Mouse (Mus musculus): ENCODE data around the gene 1700029I15Rik.

The 1700029I15Rik gene

DNA sequence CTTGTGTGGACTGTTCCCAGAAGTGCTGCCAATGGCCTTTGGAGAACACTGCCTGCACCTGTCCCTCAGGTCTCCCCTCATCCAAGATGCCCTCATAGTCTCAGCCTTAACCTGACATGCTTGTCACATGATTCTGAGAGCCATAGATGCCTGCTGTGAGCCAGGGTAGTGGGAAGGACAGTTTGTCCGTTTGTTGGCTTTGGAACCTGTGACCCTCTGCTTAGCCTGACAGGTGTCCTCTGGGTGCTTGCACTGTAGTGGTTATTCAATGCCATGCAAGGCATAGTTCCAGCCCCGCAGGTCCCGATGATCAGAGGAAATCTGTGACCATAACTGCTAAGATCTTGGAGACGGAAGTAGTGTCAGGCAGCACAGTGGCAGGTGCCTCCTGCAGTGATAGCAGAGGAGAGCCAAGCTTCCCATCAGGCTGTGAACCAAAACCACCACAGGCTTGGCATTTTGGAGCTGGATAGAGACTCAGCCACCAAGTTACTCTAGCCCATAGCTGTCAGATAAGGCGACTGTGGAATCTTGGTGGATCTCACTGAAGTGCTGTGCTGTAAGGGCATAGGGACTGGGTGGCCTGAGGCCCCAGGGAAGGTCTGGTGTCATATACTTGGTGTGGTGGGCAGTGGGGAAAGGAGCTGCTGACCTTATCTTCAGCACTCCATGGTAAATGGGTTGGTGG, at the start of gene 1700029I15Rik:
1700029I15Rik (plus strand) TSS at position 638 of the 688 bp plus-strand sequence.
- no peak for DNase-seq (ENCODE audit: low spot score in 2 of 2)

DNA sequence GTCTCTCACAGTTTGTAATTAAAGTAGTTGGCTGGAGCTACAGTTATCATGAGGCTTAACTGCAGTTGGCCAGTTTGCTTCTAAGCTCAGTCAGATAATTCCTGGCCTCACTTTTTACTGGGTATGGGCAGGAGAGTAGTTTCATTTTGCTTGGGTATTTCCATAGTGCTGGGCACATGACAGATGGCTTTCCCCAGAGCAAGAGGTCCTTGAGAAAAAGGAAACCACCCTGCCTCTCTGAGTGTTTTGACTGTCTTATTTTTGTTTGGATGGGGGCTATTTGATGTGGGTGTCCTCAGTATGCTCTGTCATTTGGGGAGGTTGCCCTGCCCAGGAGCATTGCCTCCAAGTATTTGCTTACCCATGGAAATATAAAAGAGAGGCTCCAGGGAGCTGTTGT, 39.9 kb upstream of the 1700029I15Rik start:
- no peak for DNase-seq (ENCODE audit: low spot score in 2 of 2)

DNA sequence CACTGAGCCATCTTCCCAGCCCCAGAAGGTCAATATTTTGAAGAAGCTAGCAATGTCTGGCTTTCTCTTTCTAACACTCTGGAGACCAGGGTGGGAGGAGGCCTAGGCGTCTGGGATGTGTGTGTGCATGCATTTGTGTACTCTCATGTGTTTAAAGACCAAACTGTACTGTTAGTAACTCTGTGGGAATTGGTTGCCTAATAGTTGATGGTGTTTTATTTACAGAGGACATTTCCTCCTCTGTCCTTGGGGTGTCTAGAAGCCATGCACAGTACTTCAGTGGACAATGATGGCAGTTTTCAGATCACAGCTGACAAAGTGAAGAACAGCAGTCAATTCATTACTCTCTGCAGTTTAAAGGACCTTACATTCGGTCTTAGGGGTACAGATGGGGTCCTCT, 35.1 kb upstream of the 1700029I15Rik start:
- DNase-seq (ENCODE audit: low spot score in 2 of 2), result no peak

DNA sequence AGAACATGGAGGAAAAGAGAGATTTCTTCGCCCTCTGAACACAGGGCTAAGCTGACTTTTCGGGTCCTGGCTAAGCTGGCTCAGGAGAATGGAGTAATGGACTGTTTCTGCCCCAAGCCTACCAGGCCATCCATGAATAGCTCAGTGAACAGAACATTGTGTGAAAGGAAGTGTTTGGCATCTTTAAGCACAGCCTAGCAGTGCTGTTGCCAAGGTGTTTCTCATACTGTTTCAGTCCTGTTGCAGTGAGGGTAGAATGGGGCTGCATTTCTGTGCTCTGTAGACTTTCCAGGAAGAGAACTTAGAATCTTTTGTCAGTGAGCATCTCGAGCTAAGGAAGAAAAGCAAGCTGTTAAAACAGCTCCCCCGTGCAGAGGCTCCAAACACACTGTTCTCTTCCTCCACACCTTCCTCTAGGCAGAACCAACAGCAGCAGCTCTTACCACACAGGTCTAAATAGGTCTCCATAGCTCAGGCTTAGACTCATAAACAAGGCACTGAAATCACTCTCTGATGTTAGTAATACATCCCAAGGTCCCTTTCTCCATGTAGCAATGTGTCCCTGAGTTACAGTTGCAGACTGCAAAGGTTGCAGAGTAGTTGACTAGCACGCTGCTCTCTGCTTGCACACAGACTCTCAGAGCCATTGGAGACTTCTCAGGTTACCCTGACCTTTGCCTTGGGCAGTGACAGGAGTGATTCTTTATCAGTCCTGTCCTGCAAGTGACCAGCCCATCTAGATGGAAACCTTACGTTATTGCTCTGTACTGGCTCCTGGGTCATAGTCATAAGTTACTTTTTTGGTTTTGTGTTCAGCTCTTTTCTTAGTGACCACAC, 32.5 kb upstream of the 1700029I15Rik start:
- DNase-seq (ENCODE audit: low spot score in 2 of 2), result no peak

DNA sequence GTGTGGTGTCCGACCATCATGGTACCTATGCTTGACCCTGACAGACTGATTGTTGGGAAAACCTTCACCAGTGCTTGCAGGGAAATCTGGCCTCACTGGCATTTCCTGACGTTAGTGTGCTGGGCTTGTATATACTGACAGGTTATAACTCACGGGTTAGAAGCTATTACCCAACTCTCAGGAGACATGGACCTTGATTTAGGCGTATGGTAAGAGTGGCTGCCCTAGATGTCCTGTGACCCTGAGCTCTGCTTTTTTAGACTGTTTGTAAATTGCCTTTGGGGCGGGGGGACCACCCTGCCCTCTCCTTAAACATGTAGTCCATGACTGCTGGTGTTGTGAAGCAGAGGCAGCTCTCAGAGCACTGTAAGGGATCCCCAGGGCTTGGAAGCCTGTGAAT, 31.7 kb upstream of the 1700029I15Rik start:
- DNase-seq (ENCODE audit: low spot score in 2 of 2), result no peak

DNA sequence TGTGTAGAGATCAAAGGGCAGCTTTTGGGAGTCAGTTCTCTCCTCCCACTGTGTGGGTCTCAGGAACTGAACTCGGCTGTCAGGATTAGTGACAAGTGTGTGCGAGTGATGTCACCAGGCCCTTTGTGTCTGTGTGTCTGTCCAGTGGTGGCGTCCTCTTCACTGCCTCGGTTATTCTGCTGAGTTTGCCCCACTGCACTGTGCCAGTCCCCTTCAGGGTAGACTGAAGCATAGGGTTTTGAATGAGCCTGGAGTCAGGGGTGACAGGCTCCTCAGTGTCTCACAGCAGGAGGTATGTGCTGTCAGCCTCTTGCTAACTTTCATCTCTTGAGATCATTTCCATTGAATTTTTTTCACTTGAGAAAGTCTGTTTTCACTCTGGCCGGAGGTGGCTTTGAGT, 28.9 kb upstream of the 1700029I15Rik start:
- DNase-seq (ENCODE audit: low spot score in 2 of 2), result no peak

DNA sequence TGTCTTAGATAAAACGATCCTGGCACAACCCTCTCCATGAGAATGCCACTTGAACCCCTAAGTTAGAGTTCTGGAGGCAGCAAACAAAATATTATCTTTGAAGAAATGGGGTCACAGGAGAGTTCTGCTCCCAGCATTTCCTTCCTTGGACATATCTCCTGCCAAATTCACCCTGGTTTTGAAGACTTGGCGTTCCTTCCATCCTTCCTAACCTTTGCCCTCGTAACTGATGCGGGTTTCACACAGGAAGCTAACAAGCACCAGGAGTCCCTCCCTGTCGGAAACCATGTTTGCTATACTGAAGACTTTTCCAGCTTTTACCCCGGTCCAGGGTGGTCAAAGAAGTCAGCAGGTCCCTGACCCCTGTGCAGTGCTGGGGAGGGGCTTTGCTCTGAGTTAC, 28.1 kb upstream of the 1700029I15Rik start:
- DNase-seq (ENCODE audit: low spot score in 2 of 2), result no peak

DNA sequence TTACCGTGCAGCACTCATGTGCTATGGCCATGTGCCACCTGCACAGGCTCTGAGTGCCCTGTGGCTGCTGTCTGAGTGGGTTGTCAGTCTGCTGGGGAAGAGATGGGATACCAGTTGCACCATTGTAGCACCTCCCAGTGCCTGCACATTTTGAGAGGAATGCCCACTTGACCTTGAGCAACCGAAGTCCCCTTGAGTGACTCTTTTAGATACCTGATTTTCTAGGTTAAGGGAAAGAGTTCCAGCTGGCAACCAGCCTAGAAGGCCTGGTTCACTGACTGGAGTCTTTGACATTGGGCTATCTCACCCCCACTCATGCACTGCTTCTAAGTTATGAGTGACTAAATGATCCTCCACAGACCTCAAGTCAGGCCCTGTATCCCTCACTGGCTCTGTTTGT, 23.0 kb upstream of the 1700029I15Rik start:
- no peak for DNase-seq (ENCODE audit: low spot score in 2 of 2)

DNA sequence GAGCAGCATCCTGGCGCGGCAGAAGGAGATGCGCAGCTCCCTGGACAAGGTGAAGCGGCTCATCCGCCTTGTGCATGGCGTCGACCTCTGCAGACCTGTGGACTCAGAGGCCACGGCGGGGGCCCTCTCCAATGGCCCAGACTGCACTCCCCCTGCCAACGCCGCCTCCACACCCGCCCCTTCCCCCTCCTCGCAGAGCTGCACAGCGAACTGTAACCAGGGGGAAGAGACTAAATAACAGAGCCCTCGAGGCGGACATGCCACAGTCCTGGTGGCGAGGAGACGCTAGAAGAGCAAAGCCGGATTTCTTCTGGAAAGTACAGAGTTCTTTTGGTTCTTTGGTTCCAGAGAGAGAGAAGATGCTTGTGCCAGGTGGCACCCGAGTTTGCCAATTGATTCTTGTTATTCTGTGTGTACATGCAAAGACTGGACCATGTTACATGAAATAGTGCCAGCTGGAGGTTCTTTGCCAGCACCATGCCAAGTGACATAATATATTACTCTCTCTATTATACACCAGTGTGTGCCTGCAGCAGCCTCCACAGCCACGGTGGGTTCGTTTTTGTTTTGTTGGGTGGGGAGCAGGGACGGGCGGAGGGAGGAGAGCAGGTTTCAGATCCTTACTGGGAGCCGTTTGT, 22.0 kb upstream of the 1700029I15Rik start:
- no peak for DNase-seq (ENCODE audit: low spot score in 2 of 2)

DNA sequence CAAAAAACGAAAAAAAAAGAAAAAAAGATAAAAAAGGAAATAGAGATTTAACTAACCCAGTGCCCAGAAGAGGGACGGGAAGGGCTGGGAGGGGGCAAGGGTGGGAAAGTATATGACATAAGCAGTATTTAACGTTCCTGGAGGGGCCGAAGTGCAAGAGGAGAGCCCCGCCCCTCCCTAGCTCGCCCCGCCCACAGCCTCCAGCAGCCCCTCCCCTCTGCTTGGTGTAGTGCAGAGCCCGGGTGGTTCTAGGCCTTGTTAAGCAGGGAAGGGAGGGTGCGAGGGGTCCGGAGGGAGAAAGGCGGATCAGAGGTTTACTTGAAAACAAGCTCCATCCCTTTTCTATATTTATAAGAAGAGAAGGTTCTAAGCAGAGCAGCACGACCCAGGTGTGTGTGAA, 21.4 kb upstream of the 1700029I15Rik start:
- DNase-seq (ENCODE audit: low spot score in 2 of 2), result no peak

DNA sequence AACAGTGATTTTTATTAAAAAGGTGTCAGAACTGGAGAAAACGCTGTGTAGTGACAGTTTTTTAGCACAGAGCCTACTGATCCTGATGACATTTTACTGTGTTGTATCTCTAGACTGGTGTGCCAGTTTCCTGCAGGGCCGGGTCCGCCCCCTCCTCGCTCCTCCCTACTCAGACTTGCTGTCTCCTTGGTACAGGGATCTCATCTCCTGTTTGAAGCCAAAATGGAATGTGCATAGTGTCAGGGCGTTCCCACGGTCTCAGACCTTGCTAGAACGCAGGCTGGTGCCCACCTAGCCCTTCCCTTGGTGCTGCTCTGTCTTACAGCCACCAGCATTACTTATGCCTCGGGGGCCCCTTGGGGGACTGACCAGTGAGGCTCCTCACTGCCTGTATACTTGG, 20.5 kb upstream of the 1700029I15Rik start:
- peak in 1 of 2 experiments; percentile 13 for DNase-seq (ENCODE audit: low spot score in 2 of 2)

DNA sequence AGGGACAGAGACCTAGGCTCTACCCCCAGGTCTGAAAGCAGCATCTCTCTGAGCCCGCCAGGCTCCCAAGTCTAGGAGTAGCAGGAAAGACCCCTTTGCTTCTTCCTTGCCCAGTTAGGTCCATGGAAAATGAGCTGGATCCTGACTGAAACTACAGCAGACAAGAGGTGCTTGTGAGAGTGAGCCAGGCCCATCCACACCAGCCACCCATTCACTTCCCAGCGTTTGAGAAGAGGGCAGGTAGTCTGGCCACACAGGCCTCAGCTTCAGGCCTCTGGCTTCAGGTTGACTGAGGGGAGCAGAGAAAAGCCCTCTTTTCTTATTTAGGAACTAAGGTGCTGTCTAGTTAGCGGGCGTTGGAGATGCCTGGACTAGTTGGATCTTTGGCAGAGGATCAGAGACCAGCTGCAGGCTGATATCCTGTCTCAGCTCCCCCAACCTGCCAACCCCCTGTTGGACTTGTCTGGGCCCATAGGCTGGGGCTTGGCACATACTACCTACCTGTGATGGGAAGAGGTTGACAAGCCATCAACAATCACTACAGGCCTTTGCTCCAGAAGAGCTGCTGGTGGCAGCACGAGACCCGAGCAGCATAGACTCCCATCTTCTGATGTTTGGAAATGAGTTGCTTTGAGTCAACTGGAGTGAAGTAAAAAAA, 19.6 kb upstream of the 1700029I15Rik start:
- no peak for DNase-seq (ENCODE audit: low spot score in 2 of 2)

DNA sequence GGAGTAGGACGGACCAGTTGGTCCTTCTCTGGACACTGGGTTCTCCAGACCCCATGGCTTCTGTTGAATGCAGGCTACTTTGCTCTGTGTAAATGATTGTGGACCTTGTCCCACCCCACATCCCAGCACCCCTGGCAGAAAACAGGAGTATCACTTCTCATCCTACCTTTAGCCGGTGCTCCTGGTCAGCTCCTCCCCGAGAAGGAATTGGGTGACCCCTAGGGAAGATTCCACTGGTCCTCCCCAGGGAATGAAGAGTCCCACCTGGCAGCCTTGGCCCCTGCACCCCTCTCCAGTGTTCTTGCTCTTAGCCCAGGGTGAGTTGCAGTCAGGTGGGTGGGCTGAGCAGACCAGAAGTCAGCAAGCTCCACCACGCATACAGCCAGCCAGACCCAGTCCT, 18.3 kb upstream of the 1700029I15Rik start:
- DNase-seq (ENCODE audit: low spot score in 2 of 2), result no peak

DNA sequence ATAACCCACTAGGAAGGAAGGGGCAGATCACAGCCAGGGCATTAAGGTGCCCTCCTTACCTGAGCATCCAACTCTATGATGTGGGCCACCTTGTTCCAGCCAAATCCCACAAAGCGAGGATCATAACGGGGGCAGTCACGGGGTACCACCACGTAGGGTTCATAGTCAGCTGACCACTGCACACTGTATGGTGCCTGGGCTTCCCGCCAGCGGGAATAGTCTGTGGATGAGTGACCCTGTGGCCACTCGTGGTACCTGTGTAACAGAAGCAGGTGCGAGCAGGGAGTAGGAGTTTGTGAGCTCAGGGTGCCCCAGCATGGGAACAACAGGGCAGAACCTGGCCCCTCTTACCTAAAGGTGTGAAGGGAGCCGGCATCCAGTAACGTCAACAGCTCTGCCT, 16.8 kb upstream of the 1700029I15Rik start:
- no peak for DNase-seq (ENCODE audit: low spot score in 2 of 2)

DNA sequence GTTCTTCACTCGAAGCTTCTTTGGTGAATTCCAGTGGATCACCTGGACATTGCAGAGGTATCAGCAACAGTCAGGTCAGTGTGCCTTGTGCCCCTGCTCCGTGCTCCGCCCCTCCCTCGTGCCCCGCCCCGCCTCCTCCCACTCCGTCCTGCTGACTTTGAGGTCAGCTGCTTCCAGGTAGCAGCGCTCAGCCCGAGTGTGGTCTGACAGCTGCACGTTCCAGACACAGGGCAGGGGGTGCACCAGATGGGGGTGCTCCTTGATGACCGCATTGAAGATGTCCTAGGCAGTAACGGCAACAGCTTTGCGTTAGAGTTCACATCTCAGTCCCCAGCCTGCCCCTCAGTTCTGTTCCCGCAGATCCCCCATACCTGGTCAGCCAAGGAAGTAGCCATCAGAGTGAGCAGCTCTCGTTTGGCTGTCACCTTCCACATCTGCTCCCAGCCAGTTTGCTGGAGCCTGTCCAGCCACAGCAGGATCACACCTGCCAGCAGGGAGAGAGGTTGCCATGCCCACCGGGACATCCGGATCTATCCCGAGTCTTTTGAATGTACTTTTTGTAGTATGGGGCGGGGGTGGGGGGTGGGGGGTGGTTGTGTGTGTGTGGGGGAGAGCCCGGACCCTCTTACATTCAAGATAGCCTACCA, 14.8 kb upstream of the 1700029I15Rik start:
- DNase-seq (ENCODE audit: low spot score in 2 of 2), result no peak

DNA sequence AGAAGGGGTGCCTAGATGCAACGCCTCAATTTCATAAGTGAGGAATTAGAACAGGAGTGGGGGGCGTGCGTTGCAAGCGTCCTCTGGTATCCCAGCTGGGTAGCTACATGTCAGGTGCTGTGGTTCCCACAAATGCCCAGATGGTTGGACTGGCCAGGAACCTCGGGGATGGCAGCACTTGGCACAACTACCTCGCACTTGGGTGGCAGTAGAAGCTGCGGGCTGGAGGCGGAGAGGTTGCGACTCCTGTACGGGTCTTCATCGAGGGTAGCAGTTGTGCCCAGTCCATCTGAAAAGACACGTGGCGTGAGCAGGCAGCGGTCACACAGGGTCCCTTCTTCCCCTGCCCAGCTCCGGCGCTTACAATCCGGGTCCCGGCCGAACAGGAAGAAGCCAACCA, 12.0 kb upstream of the 1700029I15Rik start:
- DNase-seq (ENCODE audit: low spot score in 2 of 2), result no peak

DNA sequence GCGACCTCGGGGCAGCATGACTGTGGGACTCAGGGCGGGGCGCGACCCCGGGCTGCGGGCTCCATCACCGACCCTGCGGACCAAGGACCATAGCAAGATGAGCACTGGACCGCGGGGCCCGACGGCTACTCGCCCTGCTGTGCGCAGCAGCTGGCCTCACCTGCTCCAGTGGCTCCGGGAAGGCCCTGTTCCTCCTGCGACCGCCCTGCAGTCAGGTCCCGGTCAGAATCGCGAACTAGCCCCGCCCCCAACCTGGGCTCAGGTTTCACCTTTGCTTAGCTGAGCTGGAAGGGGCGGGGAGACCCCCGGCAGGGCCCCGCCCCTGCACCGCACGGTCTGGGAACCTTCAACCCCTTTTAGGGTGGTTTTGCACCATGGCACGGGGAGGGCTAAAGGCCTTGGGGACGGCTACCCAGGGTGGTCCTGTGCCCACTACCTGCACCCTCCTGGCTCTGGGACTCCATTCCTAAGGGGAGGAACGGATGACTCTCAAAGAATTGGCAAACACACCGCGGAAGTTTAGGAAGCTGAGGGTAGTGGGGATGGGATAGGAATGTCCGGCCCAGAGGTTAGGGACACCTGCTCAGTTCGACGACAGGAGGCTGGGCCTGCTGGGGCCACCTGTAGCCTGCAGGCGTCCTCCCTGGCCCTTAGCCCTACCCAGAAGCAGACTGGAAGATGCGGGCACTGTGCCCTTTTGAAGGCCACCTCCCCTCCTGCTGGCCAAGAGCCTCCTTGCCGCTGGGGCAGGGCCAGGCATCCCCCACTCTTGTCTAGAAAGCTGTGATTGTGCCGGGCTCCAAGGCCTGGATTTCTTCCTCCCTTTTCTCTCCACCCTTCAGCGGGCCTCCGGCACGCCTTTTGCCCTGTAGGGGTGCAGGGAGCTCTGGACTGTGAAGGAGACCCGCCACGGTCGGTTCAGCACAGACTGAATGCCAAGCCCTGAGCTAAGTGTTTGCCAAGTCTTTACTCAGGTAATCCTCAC, 11.2 kb upstream of the 1700029I15Rik start:
- no peak for DNase-seq (ENCODE audit: low spot score in 2 of 2)

DNA sequence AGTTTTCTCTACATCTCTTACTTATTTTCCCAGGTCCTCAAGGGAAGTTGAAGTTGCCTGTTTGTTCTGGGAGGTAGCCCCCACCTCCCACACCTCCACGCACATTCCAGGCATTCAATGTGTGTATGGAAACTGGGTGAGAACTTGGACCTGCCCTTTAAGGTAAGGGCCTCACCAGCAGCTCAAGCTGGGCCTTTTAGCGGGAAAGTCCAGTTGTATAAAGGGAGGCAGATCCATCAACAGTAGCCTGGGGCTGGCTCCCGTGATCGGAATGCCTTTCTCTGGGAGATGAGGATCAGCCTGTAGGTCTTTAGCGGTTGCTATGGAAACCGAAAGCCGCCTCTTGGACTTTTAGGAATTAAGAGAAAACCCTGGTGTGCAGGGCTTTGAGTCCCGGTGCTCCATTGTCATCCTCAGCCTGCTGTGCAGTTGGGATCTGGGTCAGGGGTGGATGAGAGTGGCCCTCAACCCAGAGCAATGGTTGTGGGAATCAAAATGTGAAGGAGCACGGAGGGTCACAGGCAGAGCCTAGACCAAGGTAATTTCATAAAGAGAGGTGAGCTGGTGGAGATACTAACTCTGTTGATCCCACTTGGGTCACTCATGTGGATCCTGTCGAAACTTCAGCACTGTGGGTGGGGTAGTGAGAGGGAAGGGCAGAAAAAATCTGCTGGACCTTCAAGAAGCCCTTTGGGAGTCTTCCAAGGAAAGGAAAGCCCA, 10.2 kb upstream of the 1700029I15Rik start:
- DNase-seq (ENCODE audit: low spot score in 2 of 2), result no peak

DNA sequence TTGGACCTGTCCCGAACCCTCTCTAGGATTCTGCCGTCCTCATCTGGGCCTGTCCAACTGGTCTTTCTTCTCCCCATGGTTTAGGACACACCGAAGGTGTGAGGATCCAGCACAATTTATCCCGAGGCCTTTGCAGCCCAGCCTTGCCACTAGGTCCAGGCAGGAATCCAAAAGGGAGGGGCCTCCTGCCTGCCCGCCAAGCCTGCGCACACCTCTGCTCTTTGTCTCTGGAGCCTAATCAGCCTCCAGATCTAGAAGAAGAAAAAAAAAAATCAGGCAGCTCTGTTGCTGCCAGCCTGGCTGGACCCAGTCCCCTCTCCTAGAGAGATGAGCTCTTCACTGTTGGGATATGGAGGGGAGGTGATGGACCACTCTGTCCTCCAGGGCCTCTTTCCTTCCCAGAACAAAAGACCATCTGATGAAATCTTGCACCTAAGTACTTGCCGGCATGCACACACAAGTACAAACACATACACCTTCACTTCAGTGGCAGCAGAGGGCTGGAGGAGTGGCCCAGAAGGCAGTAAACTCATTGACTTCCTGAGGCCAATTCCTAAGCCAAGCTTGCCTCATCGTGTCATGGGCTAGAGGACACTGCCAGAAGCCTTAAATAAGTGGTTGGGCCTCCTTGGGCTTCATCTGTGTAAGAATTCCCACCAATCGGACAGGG, 9.4 kb upstream of the 1700029I15Rik start:
- DNase-seq (ENCODE audit: low spot score in 2 of 2), result no peak
